Mouse (Mus musculus) embryo, embryonic 10.5 days (tissue): ENCODE measurements at regions not wholly inside any gene's neighbourhood (a gene's known extent, or its start where the extent isn't known, plus 50 kb on each side); places are given as distances from the start of the nearest gene placed in this dataset.
A peak's percentile ranks its signal among the peaks of the same experiment; 100 is the strongest.

ENCODE experiments used
- DNase-seq: peaks from one replicate; pipeline ENCODE4 v3.0.0-alpha.2; 2015; ENCODE audit warnings: low spot score

- no peak for DNase-seq
Observed at GRCm38 (mm10) chr2:171800511-171801268, 242.6 kb downstream of the Cbln4 start.

DNA sequence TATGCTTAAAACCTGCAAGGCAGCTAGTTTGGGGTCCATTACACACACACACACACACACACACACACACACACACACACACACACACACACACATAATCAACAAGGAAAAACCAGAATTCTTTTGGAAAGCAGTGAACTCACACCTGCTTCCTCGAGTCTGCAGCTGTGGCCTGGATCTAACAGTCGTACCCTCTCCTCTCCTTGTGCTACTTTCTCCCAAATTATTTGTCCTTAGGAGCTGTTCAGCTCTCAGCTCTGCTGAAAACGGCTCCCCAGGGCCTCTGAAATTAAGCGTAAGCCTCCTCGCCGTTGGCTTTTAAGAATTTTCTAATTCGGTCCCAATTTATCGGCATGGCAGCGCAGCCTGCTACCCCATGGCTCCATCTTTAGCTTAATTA is 243.9 kb downstream of the Cbln4 start:
- DNase-seq, result no peak

DNA sequence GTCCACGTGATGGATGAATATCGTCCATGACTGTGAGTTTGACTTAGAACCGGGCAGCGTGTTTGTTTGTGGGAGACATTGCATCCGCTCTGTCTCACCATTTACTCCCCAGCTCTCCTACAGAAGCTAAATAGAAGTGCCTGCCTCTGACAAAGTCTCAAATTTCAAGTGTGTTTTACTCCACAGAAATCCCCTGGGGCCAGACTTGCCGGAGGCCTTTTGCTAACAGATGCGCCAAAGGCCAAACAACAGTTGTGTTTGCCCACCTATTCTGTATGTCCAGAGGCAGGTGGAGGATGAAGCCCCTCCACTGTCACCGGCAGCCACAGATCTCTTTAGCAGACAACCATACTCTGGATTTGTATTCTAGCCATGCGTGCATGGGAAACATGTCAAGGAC is 252.6 kb downstream of the Cbln4 start:
- DNase-seq, result peak; percentile 63

DNA sequence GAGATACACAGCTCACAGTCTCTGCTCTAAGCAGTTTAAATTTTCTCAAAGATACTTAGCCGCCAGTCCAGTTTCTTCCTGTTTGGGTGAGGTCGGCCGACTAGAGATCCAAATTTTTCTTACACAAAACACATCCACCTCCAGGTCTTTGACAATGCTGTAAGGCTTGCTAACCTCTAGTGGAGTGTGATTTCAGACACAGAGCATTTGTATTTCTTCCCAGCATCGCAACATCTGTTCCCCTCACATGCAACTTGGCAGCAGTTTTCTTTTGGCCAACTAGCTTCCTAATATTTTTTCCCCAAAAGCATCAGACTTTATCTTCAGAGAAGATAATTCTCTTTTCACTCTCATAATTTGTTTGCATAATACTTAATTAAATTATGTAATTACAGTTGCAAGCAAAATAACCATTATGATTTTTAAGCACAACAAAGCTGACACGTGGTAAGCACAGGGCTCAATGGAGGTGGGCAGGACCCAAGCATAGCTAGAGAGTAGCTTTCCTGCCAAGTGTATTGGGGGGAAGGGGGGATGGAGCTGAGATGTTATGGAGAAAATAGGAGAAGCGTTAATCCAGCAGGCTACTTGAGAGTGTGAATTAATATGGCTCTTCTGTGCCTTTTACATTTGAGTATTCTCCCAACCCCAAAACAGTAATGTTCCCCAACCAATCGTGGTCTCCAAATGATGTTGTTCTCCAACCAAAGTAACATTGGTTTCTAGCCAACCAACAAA is 276.9 kb downstream of the Cbln4 start:
- DNase-seq, result no peak

- no peak for DNase-seq
Observed at GRCm38 (mm10) chr2:171765071-171765470, 278.2 kb downstream of the Cbln4 start.

GRCm38 (mm10) chr2:171753502-171753901 is 289.8 kb downstream of the Cbln4 start:
- DNase-seq, result no peak

- DNase-seq, result no peak
Observed at GRCm38 (mm10) chr2:171747162-171747561, 296.1 kb downstream of the Cbln4 start.

DNA sequence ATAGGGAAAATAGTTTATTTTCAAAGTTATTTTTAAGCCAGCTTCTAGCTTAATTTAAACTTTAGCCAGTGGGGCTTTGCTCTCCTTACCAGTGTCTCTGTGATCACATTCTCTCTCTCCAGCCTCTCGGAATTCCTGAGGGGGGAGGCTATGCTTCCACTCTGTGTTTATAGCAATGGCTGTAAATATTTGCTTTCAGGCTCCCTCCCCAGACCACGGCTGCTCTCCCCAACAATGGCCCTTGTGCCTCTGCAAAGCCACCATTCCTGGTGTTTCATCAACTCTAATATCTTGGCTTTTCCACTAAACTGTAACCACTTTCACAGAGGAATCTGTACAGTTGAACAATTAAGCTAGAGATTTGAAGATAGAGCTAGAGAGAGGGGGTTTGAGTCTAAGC is 300.2 kb downstream of the Cbln4 start:
- peak; percentile 56 for DNase-seq

DNA sequence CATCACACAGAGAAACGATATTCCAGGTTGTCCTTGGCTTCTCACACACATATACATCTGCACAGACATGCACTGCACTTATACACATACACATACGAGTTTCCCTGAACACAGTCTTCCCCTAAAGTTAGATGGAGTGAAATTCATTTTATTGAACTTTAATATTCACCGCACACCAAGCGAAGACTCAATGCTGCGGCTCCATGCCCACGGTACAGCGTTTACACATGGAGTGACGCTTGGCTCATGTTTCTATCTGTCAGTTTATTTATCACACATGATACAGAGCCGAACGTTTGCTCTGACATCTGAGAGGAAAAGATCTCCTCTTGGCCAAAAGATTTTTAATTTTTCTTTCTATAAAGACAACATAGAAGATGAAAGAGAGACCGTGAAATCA is 300.6 kb downstream of the Cbln4 start:
- no peak for DNase-seq

DNA sequence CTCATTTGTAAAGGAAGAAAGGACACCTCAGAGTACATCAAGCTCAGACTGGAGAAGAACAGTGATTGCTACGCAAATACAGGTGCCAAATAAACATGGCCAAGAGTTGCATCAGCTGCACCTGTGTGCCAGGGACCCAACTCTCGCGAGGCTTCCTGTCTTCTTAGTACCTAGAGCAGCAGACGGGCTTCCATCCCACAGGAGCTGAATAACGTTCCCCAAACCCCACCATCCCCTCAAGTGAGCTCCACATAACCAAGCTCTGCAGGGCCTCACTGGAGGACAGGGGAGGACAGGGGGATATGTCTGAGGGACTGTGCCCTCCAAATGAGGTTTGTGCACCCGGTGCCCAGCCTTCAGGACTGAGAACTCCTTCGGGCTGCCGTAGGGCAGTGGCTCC is 305.5 kb downstream of the Cbln4 start:
- no peak for DNase-seq

GRCm38 (mm10) chr2:171735061-171735490 is 308.2 kb downstream of the Cbln4 start:
- peak; percentile 51 for DNase-seq

- DNase-seq, result peak; percentile 64
Observed at GRCm38 (mm10) chr2:171734634-171734987, 308.7 kb downstream of the Cbln4 start.

- DNase-seq, result no peak
Observed at GRCm38 (mm10) chr2:171733965-171734633, 309.2 kb downstream of the Cbln4 start.

GRCm38 (mm10) chr2:171719269-171719668 is 324.0 kb downstream of the Cbln4 start:
- DNase-seq, result no peak

DNA sequence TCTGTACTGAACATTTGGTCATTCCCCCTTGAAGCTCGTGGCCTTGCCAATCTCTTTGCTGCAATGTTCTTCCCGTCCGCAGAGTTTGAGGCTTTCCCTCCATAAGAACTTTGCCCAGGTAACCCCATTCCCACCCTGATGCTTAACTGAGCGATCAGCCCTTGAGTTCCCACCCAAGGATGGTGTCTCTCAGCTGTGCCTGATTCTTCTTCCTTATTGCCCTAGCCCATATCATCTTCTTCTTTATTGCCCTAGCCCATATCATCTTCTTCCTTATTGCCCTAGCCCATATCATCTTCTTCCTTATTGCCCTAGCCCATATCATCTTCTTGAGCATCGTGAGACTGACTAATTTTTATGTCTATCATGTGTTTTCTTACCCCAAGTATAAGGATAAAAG is 324.4 kb downstream of the Cbln4 start:
- no peak for DNase-seq

GRCm38 (mm10) chr2:171712816-171713570 is 330.3 kb downstream of the Cbln4 start:
- no peak for DNase-seq

DNA sequence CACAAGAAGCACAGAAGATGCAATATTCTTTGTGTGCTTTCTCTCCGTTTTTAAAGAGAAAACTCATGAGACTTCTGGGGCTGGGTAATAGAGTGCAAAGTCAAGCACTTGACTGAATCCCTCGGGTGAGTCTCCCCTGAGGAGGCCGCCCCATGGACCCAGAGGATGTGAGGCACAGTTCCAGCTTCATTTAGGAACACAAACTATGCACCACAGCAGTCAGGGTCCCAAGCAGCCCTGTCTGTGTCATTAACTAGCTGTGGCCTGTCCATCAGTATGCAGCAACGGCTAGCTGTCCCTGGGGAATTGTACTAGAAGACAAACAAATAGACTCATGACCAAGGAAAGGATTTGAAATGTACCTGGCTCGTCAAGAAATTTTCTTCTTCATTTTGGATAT is 349.7 kb downstream of the Cbln4 start:
- no peak for DNase-seq

GRCm38 (mm10) chr2:171690781-171691180 is 352.5 kb downstream of the Cbln4 start:
- DNase-seq, result no peak

GRCm38 (mm10) chr2:171689102-171689501 is 354.2 kb downstream of the Cbln4 start:
- DNase-seq, result no peak

DNA sequence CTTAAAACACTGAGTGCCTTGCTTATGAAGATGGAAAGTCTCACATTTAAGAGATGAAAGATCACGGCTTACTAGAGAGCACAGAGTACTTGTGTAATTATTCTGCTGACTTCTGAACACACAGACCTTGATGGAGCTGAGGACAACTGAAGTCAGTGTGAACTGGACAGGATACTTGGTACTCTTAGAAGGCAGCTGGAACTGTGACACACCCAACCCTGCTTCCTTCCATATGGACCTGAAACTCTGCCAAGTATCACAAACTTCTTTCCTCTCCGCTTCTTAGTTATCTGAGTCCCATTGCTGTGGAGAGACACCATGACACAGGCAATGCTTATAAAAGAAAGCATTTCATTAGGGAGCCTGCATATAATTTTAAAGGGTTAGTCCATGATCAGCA is 365.3 kb downstream of the Cbln4 start:
- DNase-seq, result no peak

DNA sequence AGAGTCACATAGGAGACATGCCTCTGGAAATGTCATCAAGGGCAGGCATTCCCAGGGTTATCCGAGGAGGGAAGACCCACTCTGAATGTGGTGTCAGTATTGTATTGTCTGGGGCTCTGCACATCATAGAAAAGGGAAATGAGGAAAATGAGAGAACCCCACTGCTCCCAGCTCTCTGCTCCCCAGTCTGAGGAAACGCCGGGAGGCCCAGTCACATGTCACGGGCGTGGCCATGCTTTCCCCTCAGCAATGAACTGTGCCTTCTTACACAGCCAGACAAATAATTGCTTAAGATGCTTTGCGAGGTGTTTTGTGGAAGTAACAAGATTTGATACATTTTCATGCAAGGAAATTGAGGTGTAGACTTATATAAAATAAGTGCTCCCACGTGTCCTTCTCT is 366.1 kb downstream of the Cbln4 start:
- no peak for DNase-seq

DNA sequence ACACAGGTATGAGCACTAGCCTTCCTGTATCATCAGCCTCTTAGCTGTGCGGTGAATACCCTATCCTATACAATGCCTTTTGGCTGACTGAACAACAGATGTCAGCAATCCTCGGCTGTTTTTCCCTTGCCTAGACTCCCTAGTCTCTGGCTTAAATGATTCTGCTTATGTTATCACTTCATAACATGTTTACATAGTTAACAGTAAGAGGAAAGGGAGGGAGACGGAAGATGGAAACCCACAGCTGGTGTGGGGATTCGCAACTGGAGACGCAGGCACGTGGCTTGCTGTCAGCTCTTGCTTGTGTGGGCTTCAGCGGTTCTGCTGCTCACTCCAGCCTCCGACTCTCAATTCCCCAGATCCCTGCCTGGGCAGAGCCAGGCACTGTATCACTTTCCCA is 367.2 kb downstream of the Cbln4 start:
- no peak for DNase-seq
